22 mouse cellular contexts compared by ENCODE assay signal in genomic region chr1:135440986-135441385, GRCm38 (mm10). TPM values are rescaled to one million over a fixed set of nuclear protein-coding genes. Genes with fewer than 3 reads are reported as not detected.
A peak's percentile ranks its signal among the peaks of the same experiment; 100 is the strongest.
DNase-seq lines count a peak whose midpoint lies in the region; TF ChIP-seq lines count a peak whose summit lies in the region.
"Had no signal": no experiment of that assay in that cellular context is flagged by ENCODE, and none has a peak within 500 bp of the region (broad histone marks: within the 10 kb centered on the region; RNA-seq: fewer than 3 reads in every experiment).

No protein-coding gene starts in this region.

- no peaks in the 10 kb centered on the region for H3K9me3 ChIP-seq in heart, embryonic 10.5 days
- H3K9me3 ChIP-seq: embryonic facial prominence, embryonic 13.5 days; embryonic facial prominence, embryonic 15.5 days; forebrain, embryonic 10.5 days; forebrain, embryonic 12.5 days; G1E had no signal

- no peaks in the 10 kb centered on the region for H3K27me3 ChIP-seq in cerebellum, adult 2 months (ENCODE audit: control insufficient read depth, insufficient read depth, low read length)
- no peaks in the 10 kb centered on the region for H3K27me3 ChIP-seq in heart, embryonic 10.5 days (ENCODE audit: insufficient read depth, poor library complexity, severe bottlenecking)
- H3K27me3 ChIP-seq: embryonic facial prominence, embryonic 13.5 days; embryonic facial prominence, embryonic 15.5 days; forebrain, embryonic 12.5 days; Patski had no signal

- TF ChIP-seq CTCF in cerebellum, adult 2 months (IDR thresholded peaks at IDR 0.05; ENCODE audit: borderline replicate concordance, insufficient read depth, low read depth, low read length) = no peak

- H3K4me3 ChIP-seq in cerebellum, adult 2 months (replicated peaks; ENCODE audit: insufficient read depth, low read depth, low read length) = no peak overlapping the region
- no peak overlapping the region for H3K4me3 ChIP-seq in heart, embryonic 10.5 days
- H3K4me3 ChIP-seq: embryonic facial prominence, embryonic 13.5 days; embryonic facial prominence, embryonic 15.5 days; erythroblast, embryonic 14.5 days; forebrain, embryonic 10.5 days; forebrain, embryonic 12.5 days had no signal

- 52% methylated on average over 6 of the region's 6 CpGs for WGBS in cerebellum, adult 2 months
- 83% methylated on average over 6 of the region's 6 CpGs for whole genome bisulfite sequencing in heart, embryonic 10.5 days

- peak; percentile 34 to 41 for DNase-seq in cerebellum, postnatal 10 days
- no peak for DNase-seq in cerebellum, adult 2 months
- DNase-seq in heart, embryonic 10.5 days (ENCODE audit: low spot score) = peak; percentile 35
- DNase-seq in heart, adult 8-10 months (ENCODE audit: low spot score) = no peak
- peak; percentile 68 for DNase-seq in adipocyte (ENCODE audit: low spot score)
- DNase-seq: adrenal gland, adult 2 months; adrenal gland, postnatal 10 days; adrenal gland, postnatal 25 days; B cell, adult 2 months; cerebellum, adult 11 months; cerebellum, adult 18-20 months; cerebellum, adult 9-10 months; cerebellum, postnatal 14 days; cerebellum, postnatal 36 days; embryo, embryonic 11 days had no signal

- peaks cover 73% of the 10 kb centered on the region for H3K36me3 ChIP-seq in heart, embryonic 10.5 days
- H3K36me3 ChIP-seq: G1E had no signal

- no peaks in the 10 kb centered on the region for H3K4me1 ChIP-seq in cerebellum, adult 2 months (ENCODE audit: control insufficient read depth, insufficient read depth, low read length)
- peaks cover 4% of the 10 kb centered on the region; the same call in 1 of the 2 replicates for H3K4me1 ChIP-seq in heart, embryonic 10.5 days
- H3K4me1 ChIP-seq: embryonic facial prominence, embryonic 13.5 days; embryonic facial prominence, embryonic 15.5 days; forebrain, embryonic 10.5 days; forebrain, embryonic 12.5 days had no signal

- no peak for TF ChIP-seq POLR2A in cerebellum, adult 2 months (IDR thresholded peaks at IDR 0.05; ENCODE audit: borderline replicate concordance, insufficient read depth, low read length)

- H3K27ac ChIP-seq in cerebellum, adult 2 months (ENCODE audit: insufficient read depth, low read length) = no peak overlapping the region
- H3K27ac ChIP-seq in heart, embryonic 10.5 days = no peak overlapping the region
- H3K27ac ChIP-seq: embryonic facial prominence, embryonic 13.5 days; embryonic facial prominence, embryonic 15.5 days; forebrain, embryonic 10.5 days; forebrain, embryonic 12.5 days had no signal

RNA-seq across cellular contexts. Expression of gene Ipo9, which starts 10.7 kb away (rescaled TPM):
- polyA plus RNA-seq in cerebellum, adult 2 months (2012; rRNA removed) = 139 and 157 TPM in 2 replicates
- polyA plus RNA-seq in heart, embryonic 10.5 days (2016; fragmentation: Nextera tagmentation; extraction: Ambion mirVana) = 118 and 134 TPM in 2 replicates
- 10 to 100 TPM; 27.1 to 34.0 (median 30.1) TPM for total RNA-seq in heart, adult 8-10 months (2022)

Comparison
In these comparisons a context has a peak if more than half of its experiments do, and no peak if none do; other contexts are left out.
1. DNase-seq: peak in cerebellum, postnatal 10 days (2 of 2), heart, embryonic 10.5 days (single experiment) and adipocyte (single experiment); none in cerebellum, adult 2 months (0 of 2) and heart, adult 8-10 months (single experiment).